21 mouse cellular contexts compared by ENCODE assay signal in genomic region chr9:83248164-83248730, GRCm38 (mm10).
"Had no signal": no experiment of that assay in that cellular context is flagged by ENCODE, and none has a peak within 500 bp of the region (broad histone marks: within the 10 kb centered on the region; RNA-seq: fewer than 3 reads in every experiment).

No protein-coding gene starts in this region.

- DNase-seq: kidney, adult 11 months; kidney, adult 8-10 months; kidney, postnatal 14 days; kidney, postnatal 4 days; liver; liver, embryonic 13.5 days; lung, postnatal 10 days; lung, postnatal 4 days; right cerebral cortex, adult 18-20 months; right cerebral cortex, postnatal 25 days; spleen, adult 18-20 months; thymus, postnatal 25 days had no signal

- ATAC-seq: midbrain, embryonic 15.5 days had no signal

- H3K4me1 ChIP-seq: limb, embryonic 10.5 days; limb, embryonic 13.5 days; liver, embryonic 13.5 days; lung, embryonic 15.5 days; midbrain, embryonic 12.5 days; midbrain, embryonic 15.5 days; neural tube, embryonic 12.5 days; neural tube, embryonic 15.5 days; stomach, embryonic 15.5 days had no signal

- H3K27me3 ChIP-seq: kidney, embryonic 15.5 days; limb, embryonic 13.5 days; liver, embryonic 13.5 days; lung, embryonic 15.5 days; midbrain, embryonic 12.5 days; midbrain, embryonic 15.5 days; neural tube, embryonic 12.5 days; neural tube, embryonic 15.5 days; stomach, embryonic 15.5 days had no signal

- H3K9me3 ChIP-seq: kidney, embryonic 15.5 days; limb, embryonic 10.5 days; limb, embryonic 13.5 days; liver, embryonic 13.5 days; lung, embryonic 15.5 days; midbrain, embryonic 12.5 days; midbrain, embryonic 15.5 days; neural tube, embryonic 12.5 days; neural tube, embryonic 15.5 days; stomach, embryonic 15.5 days had no signal

- H3K27ac ChIP-seq: kidney, embryonic 15.5 days; limb, embryonic 10.5 days; limb, embryonic 13.5 days; liver, embryonic 13.5 days; lung, embryonic 15.5 days; midbrain, embryonic 12.5 days; midbrain, embryonic 15.5 days; neural tube, embryonic 12.5 days; neural tube, embryonic 15.5 days; stomach, embryonic 15.5 days had no signal

- H3K4me3 ChIP-seq: kidney, embryonic 15.5 days; limb, embryonic 10.5 days; limb, embryonic 13.5 days; liver, embryonic 13.5 days; lung, embryonic 15.5 days; midbrain, embryonic 12.5 days; midbrain, embryonic 15.5 days; neural tube, embryonic 12.5 days; neural tube, embryonic 15.5 days; stomach, embryonic 15.5 days had no signal

- H3K36me3 ChIP-seq: kidney, embryonic 15.5 days; limb, embryonic 10.5 days; limb, embryonic 13.5 days; liver, embryonic 13.5 days; lung, embryonic 15.5 days; midbrain, embryonic 12.5 days; midbrain, embryonic 15.5 days; neural tube, embryonic 12.5 days; neural tube, embryonic 15.5 days; stomach, embryonic 15.5 days had no signal
